Comparison of ENCODE assay signal across 8 mouse cellular contexts in genomic region chr1:139378861-139379620, GRCm38 (mm10). TPM values are rescaled to one million over a fixed set of nuclear protein-coding genes. Genes with fewer than 3 reads are reported as not detected.
DNase-seq lines count a peak whose midpoint lies in the region; ATAC-seq and TF ChIP-seq lines count a peak whose summit lies in the region.
"Had no signal": no experiment of that assay in that cellular context is flagged by ENCODE, and none has a peak within 500 bp of the region (broad histone marks: within the 10 kb centered on the region; RNA-seq: fewer than 3 reads in every experiment).

No protein-coding gene starts in this region.

- H3K27me3 ChIP-seq in testis, adult 2 months (ENCODE audit: control insufficient read depth, insufficient read depth, low read length): no peaks in the 10 kb centered on the region
- no peaks in the 10 kb centered on the region for H3K27me3 ChIP-seq in forebrain, embryonic 15.5 days
- no peaks in the 10 kb centered on the region for H3K27me3 ChIP-seq in liver, embryonic 12.5 days (replicated peaks)

- no peak; the same call in 1 of the 2 replicates for TF ChIP-seq CTCF in testis, adult 2 months (IDR thresholded peaks at IDR 0.05; ENCODE audit: control insufficient read depth, insufficient read depth, insufficient replicate concordance, low read depth, low read length)

- H3K9me3 ChIP-seq in forebrain, embryonic 15.5 days: no peaks in the 10 kb centered on the region
- no peaks in the 10 kb centered on the region for H3K9me3 ChIP-seq in liver, embryonic 12.5 days (replicated peaks)

- DNase-seq in testis, postnatal 14 days (ENCODE audit: low spot score): no peak
- no peak for DNase-seq in natural killer cell, adult 2 months (ENCODE audit: low spot score in 2 of 2)
- no peak for DNase-seq in adrenal gland, adult 8-10 months
- no peak for DNase-seq in frontal cortex, postnatal 25 days (ENCODE audit: low spot score in 2 of 2)
- DNase-seq: lung, postnatal 4 days had no signal

- no peaks in the 10 kb centered on the region; the same call in 1 of the 2 replicates for H3K4me1 ChIP-seq in testis, adult 2 months (ENCODE audit: control insufficient read depth, insufficient read depth, low read length)
- H3K4me1 ChIP-seq in forebrain, embryonic 15.5 days: peaks cover 15% of the 10 kb centered on the region
- no peaks in the 10 kb centered on the region for H3K4me1 ChIP-seq in liver, embryonic 12.5 days

- WGBS in forebrain, embryonic 15.5 days: 25% methylated on average over 11 of the region's 11 CpGs
- WGBS in liver, embryonic 12.5 days (ENCODE audit: insufficient replicate concordance): 24% methylated on average over 11 of the region's 11 CpGs

- H3K4me3 ChIP-seq in testis, adult 2 months (ENCODE audit: control insufficient read depth, low read depth, low read length): peak overlapping the region; percentile 31
- H3K4me3 ChIP-seq in forebrain, embryonic 15.5 days: no peak overlapping the region
- H3K4me3 ChIP-seq in liver, embryonic 12.5 days: no peak overlapping the region

- H3K4me2 ChIP-seq in forebrain, embryonic 15.5 days (replicated peaks): no peak overlapping the region
- no peak overlapping the region for H3K4me2 ChIP-seq in liver, embryonic 12.5 days

- peak; percentile 66; the same call in 1 of the 2 replicates for TF ChIP-seq POLR2A in testis, adult 2 months (IDR thresholded peaks at IDR 0.05; ENCODE audit: control insufficient read depth, low read depth, low read length)

- H3K36me3 ChIP-seq in testis, adult 2 months (ENCODE audit: control insufficient read depth, insufficient read depth, low read length): no peaks in the 10 kb centered on the region
- no peaks in the 10 kb centered on the region for H3K36me3 ChIP-seq in forebrain, embryonic 15.5 days
- H3K36me3 ChIP-seq in liver, embryonic 12.5 days: no peaks in the 10 kb centered on the region

- H3K27ac ChIP-seq in testis, adult 2 months (ENCODE audit: control insufficient read depth, insufficient read depth, low read depth, low read length): no peak overlapping the region
- H3K27ac ChIP-seq in forebrain, embryonic 15.5 days (replicated peaks): no peak overlapping the region
- H3K27ac ChIP-seq in liver, embryonic 12.5 days: no peak overlapping the region

- peak; percentile 30; the same call in 1 of the 2 replicates for ATAC-seq in forebrain, embryonic 15.5 days (replicated peaks)
- peak; percentile 60 for ATAC-seq in liver, embryonic 12.5 days

- no peak overlapping the region for H3K9ac ChIP-seq in forebrain, embryonic 15.5 days (replicated peaks)
- no peak overlapping the region for H3K9ac ChIP-seq in liver, embryonic 12.5 days

RNA-seq across cellular contexts. Expression of gene Crb1, which starts 2.1 kb away (rescaled TPM):
- 1.8 and 2.3 TPM in 2 replicates for polyA plus RNA-seq in testis, adult 2 months (2012; rRNA removed)
- polyA plus RNA-seq in forebrain, embryonic 15.5 days (2015; fragmentation: Nextera tagmentation; extraction: Ambion mirVana): 1.1 and 1.6 TPM in 2 replicates
- 0.05 TPM in 1 of 2 replicates, not detected in the other for polyA plus RNA-seq in liver, embryonic 12.5 days (2016; fragmentation: Nextera tagmentation; extraction: Ambion mirVana)
- total RNA-seq in adrenal gland, adult 8-10 months (2022): not detected

RNA-seq across cellular contexts. Expression of gene Zbtb41, which starts 43.0 kb away (rescaled TPM):
- 1.6 and 2.2 TPM in 2 replicates for polyA plus RNA-seq in testis, adult 2 months (2012; rRNA removed)
- 15.9 and 16.3 TPM in 2 replicates for polyA plus RNA-seq in forebrain, embryonic 15.5 days (2015; fragmentation: Nextera tagmentation; extraction: Ambion mirVana)
- polyA plus RNA-seq in liver, embryonic 12.5 days (2016; fragmentation: Nextera tagmentation; extraction: Ambion mirVana): 5.3 and 5.9 TPM in 2 replicates
- total RNA-seq in adrenal gland, adult 8-10 months (2022): 10 to 100 TPM; 32.2 to 46.3 (median 37.4) TPM
